Mouse (Mus musculus): ENCODE results near the gene Lrsam1. TPM values are rescaled to one million over a fixed set of nuclear protein-coding genes. Genes with fewer than 3 reads are reported as not detected.
A peak's percentile ranks its signal among the peaks of the same experiment; 100 is the strongest.

The Lrsam1 gene
- total and polyA plus RNA-seq, 3 experiments, result 5.0 to 9.5 (median 5.4) TPM

DNA sequence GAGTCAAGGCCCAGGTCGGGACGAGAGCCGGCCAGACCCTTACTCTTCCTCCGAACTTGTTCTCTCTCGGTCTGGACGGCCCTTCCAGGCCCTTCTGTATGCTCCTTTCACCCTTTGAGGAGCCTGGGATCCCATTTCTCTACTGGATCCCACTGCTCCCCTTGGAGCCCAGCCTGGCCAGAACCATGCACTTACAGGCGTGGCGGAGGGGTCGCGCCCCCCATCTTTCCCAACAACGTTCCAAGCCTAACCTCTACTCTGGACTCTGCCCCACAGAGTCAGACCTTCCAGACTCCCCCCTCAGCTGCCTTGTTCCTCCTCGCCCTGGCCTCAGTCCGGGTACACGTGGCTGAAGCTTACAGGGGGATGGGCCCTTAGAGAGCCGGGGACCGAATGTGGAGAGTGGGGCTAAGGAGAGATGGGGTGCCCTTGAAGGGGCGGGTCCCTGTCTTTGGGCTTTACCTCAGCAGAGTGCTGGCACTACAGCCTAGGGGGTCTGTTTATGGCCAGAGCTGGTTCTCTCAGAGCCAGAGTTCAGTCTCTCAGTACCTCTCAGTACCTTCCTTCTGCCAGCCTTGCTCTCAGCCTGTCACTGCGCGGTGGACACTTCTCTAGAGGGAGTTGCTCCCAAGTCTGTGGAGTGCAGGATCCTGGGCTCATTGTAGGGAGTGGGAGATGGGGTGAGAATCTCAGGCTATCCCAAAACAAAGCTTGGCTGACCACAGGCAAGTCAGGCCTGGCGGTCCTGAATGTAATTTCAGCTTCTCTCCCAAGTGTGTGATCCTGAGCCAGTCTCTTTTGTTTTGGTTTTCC, 84.7 kb downstream of the Lrsam1 start:
- Histone ChIP-seq H3K4me2 (ENCODE audit: insufficient read depth, low read depth, poor library complexity, severe bottlenecking) (peak overlapping the region; percentile 91), H3K36me3 (replicated peaks in 1 of 2; ENCODE audit: control insufficient read depth in 1 of 2, insufficient read depth in 1 of 2, low read length in 1 of 2) (peaks cover 0 to 23% of the 10 kb centered on the region in 2 experiments), H3K4me1 (ENCODE audit: control insufficient read depth in 1 of 2, insufficient read depth in 2 of 2) (peaks cover 19 to 39% of the 10 kb centered on the region in 2 experiments), H3K4me3 (replicated peaks in 1 of 3; ENCODE audit: low read depth in 2 of 3, low read length in 2 of 3, poor library complexity in 1 of 3) (peak overlapping the region in 2 of 3 experiments; percentile 45 to 69), H3K27ac (ENCODE audit: insufficient read depth, low read depth) (no peak overlapping the region), H3K27me3 (replicated peaks) (peaks cover 3% of the 10 kb centered on the region), H3K9ac (ENCODE audit: insufficient read depth, low read depth) (no peak overlapping the region; the same call in 1 of the 2 replicates), H3K79me2 (replicated peaks; ENCODE audit: control insufficient read depth, extremely low read depth, insufficient read depth, poor library complexity, severe bottlenecking) (no peaks in the 10 kb centered on the region), H3K9me3 (replicated peaks; ENCODE audit: low read length) (no peaks in the 10 kb centered on the region)
- TF ChIP-seq MXI1 (IDR thresholded peaks at IDR 0.05; ENCODE audit: low read depth, low read length), result no peak
- no peak for TF ChIP-seq MAX (IDR thresholded peaks at IDR 0.05; ENCODE audit: low read length)
- TF ChIP-seq KAT2A (IDR thresholded peaks at IDR 0.05; ENCODE audit: insufficient replicate concordance, low read length), result no peak
- TF ChIP-seq TCF12 (IDR thresholded peaks at IDR 0.05; ENCODE audit: low read depth, low read length), result no peak
- no peak for TF ChIP-seq GABPA (IDR thresholded peaks at IDR 0.05; ENCODE audit: insufficient replicate concordance, low read depth, low read length)
- no peak for TF ChIP-seq E2F4 (IDR thresholded peaks at IDR 0.05; ENCODE audit: insufficient replicate concordance, low read depth, low read length)
- no peak for TF ChIP-seq HCFC1 (IDR thresholded peaks at IDR 0.05; ENCODE audit: low read depth, low read length)
- no peak for TF ChIP-seq SIN3A (IDR thresholded peaks at IDR 0.05; ENCODE audit: low read length)
- TF ChIP-seq ZMIZ1 (IDR thresholded peaks at IDR 0.05; ENCODE audit: low read depth, low read length), result no peak
- no peak for TF ChIP-seq ZKSCAN1 (IDR thresholded peaks at IDR 0.05; ENCODE audit: borderline replicate concordance, low read depth, low read length)
- TF ChIP-seq POLR2AphosphoS2 (IDR thresholded peaks at IDR 0.05; ENCODE audit: low read depth, low read length), result no peak
- TF ChIP-seq CTCF (conservative IDR thresholded peaks at IDR 0.05 in 1 of 2, IDR thresholded peaks at IDR 0.05 in 1 of 2; ENCODE audit: low read depth in 2 of 2, low read length in 2 of 2), result no peak
- no peak for TF ChIP-seq ZNF384 (IDR thresholded peaks at IDR 0.05; ENCODE audit: low read depth, low read length)
- no peak for TF ChIP-seq USF1 (IDR thresholded peaks at IDR 0.05; ENCODE audit: low read depth, low read length)
- in situ Hi-C loops (cut with MboI; ENCODE audit: low pct_ligation_motif_present, low pct_unique_long_range_greater_than_20kb, low sequenced_read_pairs) (loop anchor here (5.0 kb wide), 1 partner anchor 36 kb away; no protein-coding TSS in a partner anchor), dilution Hi-C loops (cut with MboI; ENCODE audit: extremely low pct_ligation_motif_present, extremely low pct_unique_long_range_greater_than_20kb, low sequenced_read_pairs) (no loop called here)
- no peak for DNase-seq (ENCODE audit: extremely low read depth)

GRCm38 (mm10) chr2:32875675-32876489, 85.5 kb downstream of the Lrsam1 start, which contains the start of gene Fam129b:
Gene Fam129b (plus strand): TSS chr2:32876114.
- peaks cover 0 to 23% of the 10 kb centered on the region in 2 experiments for H3K36me3 ChIP-seq (replicated peaks in 1 of 2; ENCODE audit: control insufficient read depth in 1 of 2, insufficient read depth in 1 of 2, low read length in 1 of 2)
- DNase-seq (ENCODE audit: extremely low read depth), result peak; percentile 51
- no peak for TF ChIP-seq POLR2A (IDR thresholded peaks at IDR 0.05; ENCODE audit: low read depth, low read length)
- TF ChIP-seq ETS1 (conservative IDR thresholded peaks at IDR 0.05; ENCODE audit: low read depth, low read length), result no peak
- TF ChIP-seq MAFK (IDR thresholded peaks at IDR 0.05; ENCODE audit: insufficient replicate concordance, low read length), result no peak
- TF ChIP-seq CHD2 (IDR thresholded peaks at IDR 0.05; ENCODE audit: low read length), result peak; percentile 42; the same call in 1 of the 2 replicates
- 0 out of 2 replicates have a peak, but pooled peaks have one; percentile 26 for TF ChIP-seq MXI1 (IDR thresholded peaks at IDR 0.05; ENCODE audit: low read depth, low read length)
- peak within 1 kb of the TSS; percentile 7; the same call in 1 of the 2 replicates for H3K9ac ChIP-seq (ENCODE audit: insufficient read depth, low read depth)
- H3K27me3 ChIP-seq (replicated peaks), result peaks cover 3% of the 10 kb centered on the region
- dilution Hi-C loops (cut with MboI; ENCODE audit: extremely low pct_ligation_motif_present, extremely low pct_unique_long_range_greater_than_20kb, low sequenced_read_pairs), result no loop called here
- H3K4me2 ChIP-seq (ENCODE audit: insufficient read depth, low read depth, poor library complexity, severe bottlenecking), result peak within 1 kb of the TSS; percentile 91
- peak within 1 kb of the TSS; percentile 8 to 69 (median 45) for H3K4me3 ChIP-seq (replicated peaks in 1 of 3; ENCODE audit: low read depth in 2 of 3, low read length in 2 of 3, poor library complexity in 1 of 3)
- no peaks in the 10 kb centered on the region for H3K79me2 ChIP-seq (replicated peaks; ENCODE audit: control insufficient read depth, extremely low read depth, insufficient read depth, poor library complexity, severe bottlenecking)
- no peak within 1 kb of the TSS for H3K27ac ChIP-seq (ENCODE audit: insufficient read depth, low read depth)
- in situ Hi-C loops (cut with MboI; ENCODE audit: low pct_ligation_motif_present, low pct_unique_long_range_greater_than_20kb, low sequenced_read_pairs), result loop anchor here (5.0 kb wide), 1 partner anchor 36 kb away; no protein-coding TSS in a partner anchor
- peaks cover 14 to 31% of the 10 kb centered on the region in 2 experiments for H3K4me1 ChIP-seq (ENCODE audit: control insufficient read depth in 1 of 2, insufficient read depth in 2 of 2)
- H3K9me3 ChIP-seq (replicated peaks; ENCODE audit: low read length), result no peaks in the 10 kb centered on the region

Other genes with a start within 250 kb of the Lrsam1 start
- gene Cdk9, start 248.5 kb downstream of the Lrsam1 start, total RNA-seq (2012; rRNA removed), result 41.7 and 45.2 TPM in 2 replicates
- gene Cdk9, start 248.5 kb downstream of the Lrsam1 start, total RNA-seq (2014; rRNA removed), result 72.1 and 73.7 TPM in 2 replicates
- gene Cdk9, start 248.5 kb downstream of the Lrsam1 start, polyA plus RNA-seq (2012; ENCODE audit: insufficient read length, low read depth), result 136 and 138 TPM in 2 replicates
- 10.2 and 11.1 TPM in 2 replicates for gene Sh2d3c, start 240.6 kb downstream of the Lrsam1 start, total RNA-seq (2012; rRNA removed)
- 4.8 and 5.1 TPM in 2 replicates for gene Sh2d3c, start 240.6 kb downstream of the Lrsam1 start, total RNA-seq (2014; rRNA removed)
- 22.0 and 25.8 TPM in 2 replicates for gene Sh2d3c, start 240.6 kb downstream of the Lrsam1 start, polyA plus RNA-seq (2012; ENCODE audit: insufficient read length, low read depth)
- not detected in 2 replicates for gene 6330409D20Rik, start 220.6 kb downstream of the Lrsam1 start, total RNA-seq (2012; rRNA removed)
- not detected in 2 replicates for gene 6330409D20Rik, start 220.6 kb downstream of the Lrsam1 start, total RNA-seq (2014; rRNA removed)
- 0.41 and 0.46 TPM in 2 replicates for gene 6330409D20Rik, start 220.6 kb downstream of the Lrsam1 start, polyA plus RNA-seq (2012; ENCODE audit: insufficient read length, low read depth)
- gene Tor2a, start 204.4 kb downstream of the Lrsam1 start, total RNA-seq (2012; rRNA removed), result 49.9 and 53.8 TPM in 2 replicates
- 37.5 and 41.4 TPM in 2 replicates for gene Tor2a, start 204.4 kb downstream of the Lrsam1 start, total RNA-seq (2014; rRNA removed)
- 28.5 and 33.3 TPM in 2 replicates for gene Tor2a, start 204.4 kb downstream of the Lrsam1 start, polyA plus RNA-seq (2012; ENCODE audit: insufficient read length, low read depth)
- 0.81 and 0.97 TPM in 2 replicates for gene Ttc16, start 186.0 kb downstream of the Lrsam1 start, total RNA-seq (2012; rRNA removed)
- 0.11 TPM in 1 of 2 replicates, not detected in the other for gene Ttc16, start 186.0 kb downstream of the Lrsam1 start, total RNA-seq (2014; rRNA removed)
- gene Ttc16, start 186.0 kb downstream of the Lrsam1 start, polyA plus RNA-seq (2012; ENCODE audit: insufficient read length, low read depth), result 0.24 TPM in 1 of 2 replicates, not detected in the other
- gene Ptrh1, start 185.8 kb downstream of the Lrsam1 start, total RNA-seq (2012; rRNA removed), result 9.2 and 11.1 TPM in 2 replicates
- gene Ptrh1, start 185.8 kb downstream of the Lrsam1 start, total RNA-seq (2014; rRNA removed), result 1.4 and 1.7 TPM in 2 replicates
- gene Ptrh1, start 185.8 kb downstream of the Lrsam1 start, polyA plus RNA-seq (2012; ENCODE audit: insufficient read length, low read depth), result 4.6 and 6.9 TPM in 2 replicates
- not detected in 2 replicates for gene Cfap157, start 177.2 kb downstream of the Lrsam1 start, total RNA-seq (2012; rRNA removed)
- not detected in 2 replicates for gene Cfap157, start 177.2 kb downstream of the Lrsam1 start, total RNA-seq (2014; rRNA removed)
- 0.23 and 0.67 TPM in 2 replicates for gene Cfap157, start 177.2 kb downstream of the Lrsam1 start, polyA plus RNA-seq (2012; ENCODE audit: insufficient read length, low read depth)
- 1.4 and 2.5 TPM in 2 replicates for gene Stxbp1, start 114.4 kb downstream of the Lrsam1 start, total RNA-seq (2012; rRNA removed)
- 1.5 and 1.6 TPM in 2 replicates for gene Stxbp1, start 114.4 kb downstream of the Lrsam1 start, total RNA-seq (2014; rRNA removed)
- 8.3 and 10.4 TPM in 2 replicates for gene Stxbp1, start 114.4 kb downstream of the Lrsam1 start, polyA plus RNA-seq (2012; ENCODE audit: insufficient read length, low read depth)
- 0.55 and 0.80 TPM in 2 replicates for gene Fam129b, start 85.5 kb downstream of the Lrsam1 start, total RNA-seq (2012; rRNA removed)
- gene Fam129b, start 85.5 kb downstream of the Lrsam1 start, total RNA-seq (2014; rRNA removed), result 0.19 and 0.26 TPM in 2 replicates
- gene Fam129b, start 85.5 kb downstream of the Lrsam1 start, polyA plus RNA-seq (2012; ENCODE audit: insufficient read length, low read depth), result 0.49 and 0.50 TPM in 2 replicates
- gene Rpl12, start 55 bp downstream of the Lrsam1 start, total RNA-seq (2012; rRNA removed), result 2,275 and 2,528 TPM in 2 replicates
- gene Rpl12, start 55 bp downstream of the Lrsam1 start, total RNA-seq (2014; rRNA removed), result 1,298 and 1,607 TPM in 2 replicates
- gene Rpl12, start 55 bp downstream of the Lrsam1 start, polyA plus RNA-seq (2012; ENCODE audit: insufficient read length, low read depth), result 87.8 and 91.3 TPM in 2 replicates
- 3.8 and 5.6 TPM in 2 replicates for gene Slc2a8, start 20.5 kb upstream of the Lrsam1 start, total RNA-seq (2012; rRNA removed)
- gene Slc2a8, start 20.5 kb upstream of the Lrsam1 start, total RNA-seq (2014; rRNA removed), result 0.95 and 1.3 TPM in 2 replicates
- 0.90 and 1.1 TPM in 2 replicates for gene Slc2a8, start 20.5 kb upstream of the Lrsam1 start, polyA plus RNA-seq (2012; ENCODE audit: insufficient read length, low read depth)
- gene Garnl3, start 170.0 kb upstream of the Lrsam1 start, total RNA-seq (2012; rRNA removed), result 0.08 and 0.25 TPM in 2 replicates
- gene Garnl3, start 170.0 kb upstream of the Lrsam1 start, total RNA-seq (2014; rRNA removed), result 0.49 TPM in 1 of 2 replicates, not detected in the other
- 0.16 and 0.19 TPM in 2 replicates for gene Garnl3, start 170.0 kb upstream of the Lrsam1 start, polyA plus RNA-seq (2012; ENCODE audit: insufficient read length, low read depth)